Mouse (Mus musculus) lung, postnatal 0 days (tissue): Measurements from ENCODE around the gene Tmem164. TPM values are rescaled to one million over a fixed set of nuclear protein-coding genes. Genes with fewer than 3 reads are reported as not detected.

Experiments used
- ATAC-seq: fragments of 200-750 bp; cut with Nextera tagmentation; 2 replicates; pipeline ENCODE4 v1.8.0; 2017; ENCODE audit warnings: moderate library complexity
- DNase-seq: peaks from one replicate; pipeline ENCODE4 v3.0.0-alpha.2; 2016; ENCODE audit warnings: low spot score
- H3K27ac ChIP-seq: fragments of 300-500 bp; sonication (generic); 2 replicates; pipeline ENCODE4 v1.5.1; 2014; ENCODE audit warnings: antibody characterized with exemption, mild to moderate bottlenecking, low read length, mixed read lengths
- H3K27me3 ChIP-seq: fragments of 300-500 bp; sonication (generic); replicated peaks from 2 replicates; pipeline ENCODE4 v1.6.1; 2014; ENCODE audit warnings: low read length, mixed read lengths; ENCODE audit not compliant: insufficient read depth
- H3K36me3 ChIP-seq: fragments of 300-500 bp; sonication (generic); 2 replicates; pipeline ENCODE4 v1.6.1; 2014; ENCODE audit warnings: low read length, mixed read lengths; ENCODE audit not compliant: insufficient read depth
- H3K4me1 ChIP-seq: fragments of 300-500 bp; sonication (generic); 2 replicates; pipeline ENCODE4 v1.6.1; 2014; ENCODE audit warnings: antibody characterized with exemption, low read depth, low read length, mixed read lengths; ENCODE audit not compliant: insufficient read depth
- H3K4me2 ChIP-seq: fragments of 300-500 bp; sonication (generic); replicated peaks from 2 replicates; pipeline ENCODE4 v1.6.1; 2014; ENCODE audit warnings: low read depth, mild to moderate bottlenecking, low read length, moderate library complexity, mixed read lengths
- H3K4me3 ChIP-seq: fragments of 300-500 bp; sonication (generic); 2 replicates; pipeline ENCODE4 v1.5.1; 2014; ENCODE audit warnings: low read depth, low read length
- H3K9ac ChIP-seq: fragments of 300-500 bp; sonication (generic); replicated peaks from 2 replicates; pipeline ENCODE4 v1.6.1; 2014; ENCODE audit warnings: low read depth, mild to moderate bottlenecking
- H3K9me3 ChIP-seq: fragments of 300-500 bp; sonication (generic); 2 replicates; pipeline ENCODE4 v1.6.1; 2016; ENCODE audit warnings: low read length, mixed read lengths
- CTCF ChIP-seq: IDR thresholded peaks from 2 replicates; pipeline ENCODE4 v1.5.1; 2016; ENCODE audit warnings: antibody characterized with exemption, mild to moderate bottlenecking
- EP300 ChIP-seq: IDR thresholded peaks from 2 replicates; pipeline ENCODE4 v1.6.1; 2016; ENCODE audit warnings: antibody characterized with exemption, mild to moderate bottlenecking, control low read depth
- WGBS: fragments of 180-500 bp; shearing (Covaris S2); extraction: QIAGEN DNeasy Blood & Tissue Kit; methylation state at CpG from one replicate; pipeline ENCODE4 v1.1.7; 2014; 5-methylcytosine and 5-hydroxymethylcytosine counted together
- polyA plus RNA-seq: library from polyadenylated mRNA; unstranded; fragments of >200 nt; fragmentation: Nextera tagmentation; extraction: Ambion mirVana; gene quantifications from 2 replicates; pipeline ENCODE4 v1.2.1, GENCODE M21; 2015

The Tmem164 gene
- polyA plus RNA-seq, 1 experiment from 2014 or later = 47.4 TPM

DNA sequence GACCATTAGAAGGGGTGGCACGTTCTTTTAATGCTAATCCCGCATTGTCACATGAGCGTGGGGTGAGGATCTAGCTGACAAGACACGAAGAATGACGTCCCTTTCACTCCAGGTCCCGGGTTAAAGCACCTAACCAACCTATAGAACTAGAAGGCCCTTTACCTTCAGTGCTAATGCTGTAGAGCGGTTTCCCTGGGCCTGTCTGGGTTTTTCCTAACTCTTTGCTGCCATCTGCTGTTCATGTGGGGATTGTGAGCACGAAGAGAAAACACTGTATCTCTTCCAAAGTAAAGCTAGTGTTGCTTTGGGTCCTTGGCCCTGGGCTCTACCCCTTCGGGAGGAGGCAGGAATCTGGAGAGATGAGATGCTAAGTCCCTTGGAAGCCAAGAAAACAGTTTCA lies 127.2 kb downstream of the Tmem164 start:
- WGBS = 35% methylated on average over 9 of the region's 9 CpGs
- no peak overlapping the region for H3K27ac ChIP-seq
- no peak overlapping the region for H3K4me2 ChIP-seq
- no peak overlapping the region for H3K4me3 ChIP-seq
- TF ChIP-seq EP300 = no peak
- TF ChIP-seq CTCF = peak; percentile 76
- H3K36me3 ChIP-seq = no peaks in the 10 kb centered on the region
- peak; percentile 69 for DNase-seq
- no peaks in the 10 kb centered on the region for H3K27me3 ChIP-seq
- H3K9me3 ChIP-seq = no peaks in the 10 kb centered on the region
- ATAC-seq = no peak
- H3K9ac ChIP-seq = no peak overlapping the region
- H3K4me1 ChIP-seq = no peaks in the 10 kb centered on the region

DNA sequence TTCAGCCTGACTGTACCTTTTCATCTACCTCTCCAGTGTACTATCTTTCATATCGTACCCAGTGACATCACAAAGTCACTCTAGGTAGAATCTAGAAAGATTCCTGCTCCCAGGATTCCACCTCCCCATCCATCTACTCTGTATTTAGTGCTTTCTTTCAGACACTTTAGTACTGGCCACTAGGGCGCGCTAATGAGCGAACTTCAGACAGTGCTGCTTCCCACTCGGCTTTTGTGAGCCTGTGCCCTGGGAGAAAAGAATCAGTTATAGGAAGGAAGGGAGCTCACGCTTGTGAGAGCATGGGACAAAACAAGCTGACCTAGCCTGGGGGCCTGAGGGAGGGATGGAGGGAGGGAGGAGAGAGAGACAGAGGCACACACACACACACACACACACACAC lies 131.9 kb downstream of the Tmem164 start:
- TF ChIP-seq EP300 (no peak), CTCF (peak; percentile 66)
- no peaks in the 10 kb centered on the region for H3K4me1 ChIP-seq
- no peaks in the 10 kb centered on the region for H3K27me3 ChIP-seq
- H3K27ac ChIP-seq = no peak overlapping the region
- no peak overlapping the region for H3K9ac ChIP-seq
- no peaks in the 10 kb centered on the region for H3K36me3 ChIP-seq
- peak; percentile 25 for DNase-seq
- 23% methylated on average over 6 of the region's 6 CpGs for WGBS
- no peak overlapping the region for H3K4me2 ChIP-seq
- ATAC-seq = no peak; the same call in 1 of the 2 replicates
- no peak overlapping the region for H3K4me3 ChIP-seq
- no peaks in the 10 kb centered on the region for H3K9me3 ChIP-seq

DNA sequence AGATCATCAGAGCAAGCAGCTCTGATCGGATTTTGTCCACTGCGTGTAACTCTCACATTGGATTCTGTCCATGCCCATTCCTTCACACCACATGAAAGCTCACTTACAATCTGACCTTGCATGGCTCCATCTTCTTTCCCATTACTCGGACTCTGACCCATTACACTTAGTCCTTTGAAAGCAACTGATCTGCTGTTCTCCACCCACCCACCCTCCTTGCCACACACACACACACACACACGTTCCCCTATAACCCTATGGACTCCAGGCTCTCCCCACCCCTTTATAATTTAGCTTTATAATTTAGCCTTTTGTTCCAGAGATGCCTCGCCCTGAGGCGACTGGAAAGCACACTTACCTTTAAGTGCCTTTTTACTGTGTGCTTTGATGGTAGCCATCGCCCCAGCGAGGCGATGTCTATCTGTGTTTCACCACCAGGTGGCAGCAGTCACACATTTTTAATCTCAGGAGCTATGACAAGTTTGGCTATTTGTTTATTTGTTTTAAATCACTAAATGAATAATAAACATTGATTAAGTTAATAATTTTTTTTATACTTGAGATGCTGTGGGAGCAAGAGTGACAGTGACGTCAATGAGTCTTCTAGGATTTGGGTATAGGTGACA lies 137.0 kb downstream of the Tmem164 start:
- Histone ChIP-seq H3K9ac (no peak overlapping the region), H3K27me3 (no peaks in the 10 kb centered on the region), H3K4me2 (no peak overlapping the region), H3K27ac (no peak overlapping the region), H3K9me3 (no peaks in the 10 kb centered on the region), H3K4me1 (no peaks in the 10 kb centered on the region), H3K36me3 (no peaks in the 10 kb centered on the region), H3K4me3 (no peak overlapping the region)
- ATAC-seq (no peak), DNase-seq (peak; percentile 37)
- WGBS = 41% methylated on average over 10 of the region's 10 CpGs
- TF ChIP-seq EP300 (no peak), CTCF (peak; percentile 75)

DNA sequence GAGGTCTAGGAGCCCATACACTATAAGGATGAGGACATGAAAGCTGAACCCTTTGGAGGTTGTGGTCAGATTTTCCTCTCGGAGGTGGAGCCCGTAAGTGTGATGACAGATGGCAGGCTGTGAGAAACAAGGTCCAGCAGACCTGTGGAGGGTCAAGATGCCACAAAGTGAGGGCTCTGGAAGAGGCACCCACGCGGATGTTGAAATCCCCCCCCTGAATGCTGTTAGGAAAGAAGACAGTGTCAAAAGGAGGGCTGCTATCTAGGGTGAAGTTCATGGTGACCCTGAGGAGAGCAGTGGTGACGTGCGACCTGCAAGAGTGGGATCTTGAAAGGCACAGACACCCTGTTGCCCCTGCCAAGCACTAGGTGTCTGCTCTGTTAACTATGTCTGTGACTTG lies 140.0 kb downstream of the Tmem164 start:
- DNase-seq (no peak), ATAC-seq (no peak)
- H3K27ac ChIP-seq = no peak overlapping the region
- H3K4me3 ChIP-seq = no peak overlapping the region
- 78% methylated on average over 6 of the region's 6 CpGs for WGBS
- H3K36me3 ChIP-seq = no peaks in the 10 kb centered on the region
- no peak overlapping the region for H3K4me2 ChIP-seq
- no peaks in the 10 kb centered on the region for H3K9me3 ChIP-seq
- no peaks in the 10 kb centered on the region for H3K27me3 ChIP-seq
- no peak overlapping the region for H3K9ac ChIP-seq
- no peak for TF ChIP-seq CTCF
- TF ChIP-seq EP300 = no peak
- no peaks in the 10 kb centered on the region for H3K4me1 ChIP-seq

DNA sequence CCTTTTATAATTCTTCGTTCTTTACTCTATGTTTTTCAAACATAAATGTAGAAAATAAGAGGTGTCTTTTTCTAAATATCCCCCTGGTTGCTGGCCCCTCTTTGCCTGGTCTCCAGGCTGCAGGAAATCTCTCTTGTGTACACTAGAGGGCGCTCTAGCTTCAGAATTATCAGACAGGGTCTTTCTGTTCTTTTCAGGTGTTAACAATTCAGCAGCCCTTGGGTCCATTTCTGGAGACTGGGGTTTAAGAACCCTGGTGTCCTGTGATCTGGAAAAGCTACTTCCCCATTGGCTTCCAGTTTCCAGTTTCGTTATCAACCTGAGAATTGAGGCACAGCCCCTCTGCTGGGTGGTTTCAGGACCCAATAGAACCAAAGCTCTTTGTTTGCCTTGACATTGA lies 140.6 kb downstream of the Tmem164 start:
- Histone ChIP-seq H3K4me2 (no peak overlapping the region), H3K4me3 (no peak overlapping the region), H3K27me3 (no peaks in the 10 kb centered on the region), H3K9me3 (no peaks in the 10 kb centered on the region), H3K9ac (no peak overlapping the region), H3K36me3 (no peaks in the 10 kb centered on the region), H3K27ac (no peak overlapping the region), H3K4me1 (no peaks in the 10 kb centered on the region)
- TF ChIP-seq CTCF (peak; percentile 63), EP300 (no peak)
- peak; percentile 42 for DNase-seq
- ATAC-seq = no peak
- 30% methylated on average over 3 of the region's 3 CpGs for WGBS

DNA sequence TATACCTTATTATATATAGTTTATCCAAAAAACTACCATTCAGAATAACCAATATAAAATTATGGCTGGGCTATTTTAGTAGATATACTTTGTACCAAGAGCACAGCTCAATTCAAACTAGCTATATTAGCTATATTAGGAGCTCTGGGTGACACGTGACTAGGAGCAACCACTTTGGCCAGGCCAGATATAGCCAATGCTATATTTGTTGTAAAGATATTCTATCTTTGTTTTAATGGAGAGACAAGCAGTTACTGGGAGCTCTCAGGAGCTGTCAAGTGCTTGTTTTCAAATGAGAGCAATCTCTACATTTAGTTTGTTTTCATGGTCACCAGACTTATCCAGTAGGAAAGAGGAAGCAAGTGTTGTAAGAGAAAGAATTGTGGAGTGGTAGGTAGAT lies 144.1 kb downstream of the Tmem164 start:
- H3K27me3 ChIP-seq = no peaks in the 10 kb centered on the region
- no peaks in the 10 kb centered on the region for H3K36me3 ChIP-seq
- no peaks in the 10 kb centered on the region for H3K9me3 ChIP-seq
- H3K9ac ChIP-seq = no peak overlapping the region
- H3K4me2 ChIP-seq = no peak overlapping the region
- ATAC-seq (no peak), DNase-seq (no peak)
- H3K27ac ChIP-seq = no peak overlapping the region
- WGBS = 70% methylated on average over 1 of the region's 1 CpGs
- TF ChIP-seq EP300 (no peak), CTCF (no peak)
- no peak overlapping the region for H3K4me3 ChIP-seq
- H3K4me1 ChIP-seq = no peaks in the 10 kb centered on the region

DNA sequence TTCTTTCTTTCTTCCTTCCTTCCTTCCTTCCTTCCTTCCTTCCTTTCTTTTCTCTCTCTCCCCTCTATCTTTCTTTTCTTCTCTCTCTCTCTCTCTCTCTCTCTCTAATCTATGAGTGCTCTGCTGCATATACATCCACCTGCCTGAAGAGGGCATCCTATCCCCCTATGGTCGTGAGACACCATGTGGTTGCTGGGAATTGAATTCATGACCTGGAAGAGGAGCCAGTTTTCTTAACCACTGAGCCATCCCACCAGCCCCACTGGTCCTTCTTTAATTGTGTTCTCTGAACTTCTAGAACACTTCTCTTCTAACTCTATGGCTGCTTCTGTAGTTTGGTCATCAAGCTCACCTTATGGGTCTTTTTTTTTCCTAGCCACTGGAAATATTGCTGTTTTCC lies 146.4 kb downstream of the Tmem164 start:
- Histone ChIP-seq H3K4me1 (no peaks in the 10 kb centered on the region), H3K36me3 (no peaks in the 10 kb centered on the region), H3K4me2 (no peak overlapping the region), H3K9me3 (no peaks in the 10 kb centered on the region), H3K27ac (no peak overlapping the region), H3K27me3 (no peaks in the 10 kb centered on the region), H3K4me3 (no peak overlapping the region), H3K9ac (no peak overlapping the region)
- WGBS = 31% methylated on average over 1 of the region's 1 CpGs
- no peak for ATAC-seq
- peak; percentile 37 for TF ChIP-seq CTCF
- TF ChIP-seq EP300 = no peak
- no peak for DNase-seq
